Mouse (Mus musculus): ENCODE results near the gene Flna.
A peak's percentile ranks its signal among the peaks of the same experiment; 100 is the strongest.
"Not testable (repeated sequence)": the region's sequence is repeated elsewhere in the genome, so short reads cannot be mapped to it uniquely, and the experiment has no call there.

Flna gene

DNA sequence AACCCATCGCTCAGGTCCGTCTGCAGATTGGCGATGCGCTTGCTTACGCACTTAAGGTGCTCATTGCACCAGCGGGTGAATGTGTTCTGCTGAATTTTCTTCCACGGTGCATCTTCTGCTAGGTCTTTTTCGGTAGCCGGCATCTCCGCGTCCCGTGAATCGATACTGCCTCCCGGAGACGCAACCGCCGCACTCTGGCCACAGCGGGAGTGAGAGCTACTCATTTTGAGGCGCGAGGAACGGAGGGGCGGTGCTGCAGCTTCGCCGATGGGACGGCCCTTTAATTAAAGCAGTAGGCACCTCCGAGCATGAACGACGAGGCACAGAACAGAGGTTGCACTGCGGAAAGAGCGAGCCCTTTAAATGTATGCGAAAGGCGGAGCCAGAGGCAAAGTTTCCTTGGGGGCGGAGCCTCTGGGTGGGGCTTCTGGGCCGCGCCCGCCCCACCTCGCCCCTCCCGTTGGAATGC lies 3.4 kb downstream of the Flna start:
- DNase-seq (ENCODE audit: low spot score), result peak; percentile 91

GRCm38 (mm10) chrX:74245687-74246086 lies 3.9 kb downstream of the Flna start:
- peak; percentile 70 for DNase-seq (ENCODE audit: low spot score)

DNA sequence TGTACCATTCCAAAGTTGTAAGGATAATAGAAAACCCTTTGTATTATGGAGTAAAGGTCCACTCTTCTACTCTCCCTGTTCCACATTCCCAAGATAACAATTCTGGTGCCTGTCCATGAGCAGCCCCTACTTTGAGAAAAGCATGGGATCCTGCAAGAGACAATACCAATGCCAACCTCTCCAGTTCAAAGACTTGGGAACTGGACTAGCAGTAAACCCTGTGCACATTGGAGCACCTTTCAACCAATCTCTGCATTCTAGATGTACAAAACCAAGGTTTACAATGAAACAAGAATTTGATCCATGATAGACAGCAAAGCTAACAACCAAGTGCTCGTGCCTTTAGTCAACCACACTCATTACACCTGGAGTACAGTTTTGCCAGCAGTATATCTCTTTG lies 4.5 kb downstream of the Flna start:
- no peak for DNase-seq (ENCODE audit: low spot score)

GRCm38 (mm10) chrX:74244614-74245083 lies 5.0 kb downstream of the Flna start:
- DNase-seq (ENCODE audit: low spot score), result peak; percentile 56

- no peak for DNase-seq (ENCODE audit: low spot score)
Observed at GRCm38 (mm10) chrX:74243807-74244206, 5.8 kb downstream of the Flna start.

- no peak for DNase-seq (ENCODE audit: low spot score)
Observed at GRCm38 (mm10) chrX:74243396-74243795, 6.2 kb downstream of the Flna start.

DNA sequence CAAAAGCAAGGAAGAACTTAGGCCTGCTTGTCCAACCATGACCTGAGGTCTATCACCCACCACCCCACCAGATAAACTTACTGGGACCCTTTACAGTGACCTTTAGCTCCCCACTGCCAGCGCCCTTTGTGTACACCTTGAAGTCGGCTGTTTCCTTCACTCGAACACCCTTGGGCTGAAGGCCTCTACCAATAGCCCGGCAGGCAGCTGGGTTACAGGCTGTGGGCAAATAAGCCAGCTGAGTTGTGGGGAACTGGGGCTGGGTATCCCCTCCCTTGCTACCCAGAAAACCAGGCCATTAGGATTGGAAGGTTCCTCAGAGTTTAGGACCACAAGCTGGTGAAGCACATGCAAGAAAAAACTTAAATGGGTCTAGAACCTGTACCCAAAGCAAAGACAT lies 9.3 kb downstream of the Flna start:
- DNase-seq (ENCODE audit: low spot score), result no peak

DNA sequence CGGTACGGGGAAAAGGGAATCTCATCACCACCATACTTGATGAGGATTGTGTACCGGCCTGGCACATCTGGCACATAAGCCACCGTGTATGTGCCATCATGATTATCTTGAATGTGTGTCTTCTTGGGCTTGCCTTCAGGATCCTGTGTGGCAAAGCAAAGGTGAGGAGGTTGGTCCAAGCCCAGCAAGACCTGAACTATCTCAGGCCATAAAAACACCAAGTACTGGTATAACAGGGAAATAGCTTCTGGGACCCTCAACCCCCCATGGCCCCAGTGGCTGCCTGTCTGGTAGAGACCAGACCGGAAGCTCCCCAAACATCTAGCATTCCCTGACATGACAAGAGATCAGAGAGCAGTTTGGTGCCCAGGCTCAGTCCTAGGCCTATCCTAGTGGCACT lies 16.4 kb downstream of the Flna start:
- no peak for DNase-seq (ENCODE audit: low spot score)

DNA sequence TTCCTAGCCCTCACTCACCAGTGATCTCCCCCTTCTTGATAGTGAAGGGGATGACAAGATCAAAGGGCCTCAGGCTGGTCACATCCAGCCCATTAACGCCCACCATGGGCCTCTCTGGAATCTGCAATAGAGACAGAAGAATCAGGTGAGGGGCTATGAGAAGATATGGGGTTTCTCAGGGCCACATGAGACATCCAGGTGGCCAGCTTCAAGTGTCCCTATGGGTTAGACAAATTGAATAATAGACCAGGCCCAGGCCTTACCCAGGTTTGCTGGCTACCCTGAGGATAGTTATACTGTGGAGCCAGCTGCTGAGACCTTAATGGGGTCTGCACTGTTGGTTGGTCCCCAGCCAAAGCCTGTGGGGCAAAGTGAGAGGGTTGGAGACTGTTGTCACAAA lies 19.6 kb downstream of the Flna start:
- DNase-seq (ENCODE audit: low spot score), result no peak

- DNase-seq (ENCODE audit: low spot score), result not testable (repeated sequence)
Observed at GRCm38 (mm10) chrX:74220099-74220498, 29.5 kb downstream of the Flna start.

GRCm38 (mm10) chrX:74219449-74219848 lies 30.2 kb downstream of the Flna start:
- no peak for DNase-seq (ENCODE audit: low spot score)

DNA sequence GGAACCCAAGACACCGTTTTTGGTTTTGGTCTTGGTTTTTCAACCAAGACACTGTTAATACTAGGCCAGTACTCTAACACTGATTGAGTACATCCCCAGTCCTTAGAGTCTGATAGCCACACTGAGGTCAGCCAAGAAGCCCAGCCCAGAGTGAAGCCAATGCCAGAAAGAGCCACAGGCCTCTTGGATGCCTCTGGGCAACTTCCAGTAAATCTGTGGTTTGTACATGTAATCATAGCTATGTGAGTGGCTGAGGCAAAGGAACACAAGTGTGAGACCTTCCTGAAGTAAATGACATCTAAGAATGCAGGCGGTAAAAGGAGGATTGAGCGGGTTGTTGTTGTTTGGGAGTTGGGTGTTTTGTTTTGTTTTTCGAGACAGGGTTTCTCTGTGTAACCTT lies 31.1 kb downstream of the Flna start:
- no peak for DNase-seq (ENCODE audit: low spot score)

DNA sequence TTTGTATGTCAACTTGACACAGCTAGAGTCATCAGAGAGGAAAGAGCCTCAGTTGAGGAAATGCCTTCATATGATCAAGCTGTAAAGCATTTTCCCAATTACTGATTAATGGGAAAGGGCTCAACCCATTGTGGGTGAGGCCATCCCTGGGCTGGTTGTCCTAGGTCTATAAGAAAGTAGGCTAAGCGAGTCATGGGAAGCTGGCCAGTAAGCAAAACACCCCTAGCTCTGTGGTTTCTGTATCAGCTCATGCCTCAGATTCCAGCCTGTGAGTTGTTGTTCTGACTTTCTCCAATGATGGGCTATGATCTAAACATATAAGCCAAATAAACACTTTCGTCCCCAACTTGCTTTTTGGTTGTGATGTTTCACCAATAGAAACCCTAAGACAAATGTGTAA lies 46.1 kb downstream of the Flna start:
- no peak for DNase-seq (ENCODE audit: low spot score)

DNA sequence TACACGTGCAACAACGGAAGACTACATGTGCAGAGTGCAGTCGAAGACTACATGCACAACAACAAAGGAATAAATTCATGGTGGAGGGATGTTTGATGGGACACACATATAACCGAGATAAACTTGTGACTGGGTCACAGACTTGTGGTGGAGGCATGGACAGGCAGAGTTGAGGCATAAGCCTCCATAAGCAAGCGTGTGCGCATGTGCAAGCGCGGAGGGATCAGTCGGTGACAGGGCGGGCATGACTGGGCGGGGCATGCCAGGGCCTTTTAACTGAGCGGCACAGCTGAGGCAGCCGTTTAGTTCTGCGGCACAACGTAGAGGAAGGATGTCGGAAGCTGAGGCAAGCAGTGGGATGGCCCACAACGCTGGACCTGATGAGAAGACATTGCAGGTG lies 72.7 kb downstream of the Flna start, which contains the start of gene Tktl1:
Gene Tktl1 (plus strand): TSS at position 301 of the 400 bp plus-strand sequence.
- DNase-seq (ENCODE audit: low spot score), result no peak
